Mouse (Mus musculus) MEL (cell line): Measurements from ENCODE around the gene Itln1. TPM values are rescaled to one million over a fixed set of nuclear protein-coding genes. Genes with fewer than 3 reads are reported as not detected.

Experiments
- DNase-seq: peaks from one replicate; pipeline ENCODE4 v3.0.0; 2011; ENCODE audit warnings: low read depth, low spot score
- H3K27ac ChIP-seq: 2 replicates; pipeline ENCODE4 v1.5.1; 2012; ENCODE audit warnings: low read depth, mild to moderate bottlenecking, control low read depth, low read length, moderate library complexity; ENCODE audit not compliant: control insufficient read depth
- H3K27me3 ChIP-seq, 2 experiments: fragments of 150-350 bp in 1 of 2; sonication (generic) in 1 of 2; 2 replicates each; pipeline ENCODE4 v1.6.1; 2012; ENCODE audit warnings: low read length in 2 of 2, mild to moderate bottlenecking in 2 of 2, improper control_type of control experiment in 1 of 2, moderate library complexity in 1 of 2; ENCODE audit not compliant: insufficient read depth in 2 of 2, control insufficient read depth in 1 of 2
- H3K36me3 ChIP-seq, 2 experiments: 2 replicates each; pipeline ENCODE4 v1.6.1; 2012 to 2014; ENCODE audit warnings: low read length in 2 of 2, improper control_type of control experiment in 1 of 2, inconsistent platforms in 1 of 2, mild to moderate bottlenecking in 1 of 2; ENCODE audit not compliant: insufficient read depth in 2 of 2, control insufficient read depth in 1 of 2
- H3K4me1 ChIP-seq, 2 experiments: fragments of 150-350 bp in 1 of 2; sonication (generic) in 1 of 2; 2 replicates each; pipeline ENCODE4 v1.6.1; 2012; ENCODE audit warnings: low read length in 2 of 2, improper control_type of control experiment in 1 of 2, mild to moderate bottlenecking in 1 of 2; ENCODE audit not compliant: insufficient read depth in 2 of 2, control insufficient read depth in 1 of 2
- H3K4me3 ChIP-seq, 2 experiments: fragments of 150-350 bp in 1 of 2; sonication (generic) in 1 of 2; 2 replicates each; pipeline ENCODE4 v1.5.1; 2012; ENCODE audit warnings: low read depth in 2 of 2, low read length in 2 of 2, mild to moderate bottlenecking in 2 of 2, moderate library complexity in 2 of 2, control low read depth in 1 of 2, improper control_type of control experiment in 1 of 2; ENCODE audit not compliant: control insufficient read depth in 1 of 2, insufficient read depth in 1 of 2
- H3K79me2 ChIP-seq: 2 replicates; pipeline ENCODE4 v1.6.1; 2012; ENCODE audit warnings: mild to moderate bottlenecking, low read length, moderate library complexity; ENCODE audit not compliant: control insufficient read depth, poor library complexity, insufficient read depth
- H3K9ac ChIP-seq: 2 replicates; pipeline ENCODE4 v1.6.1; 2012; ENCODE audit warnings: low read depth, mild to moderate bottlenecking, control low read depth, low read length, moderate library complexity; ENCODE audit not compliant: control insufficient read depth, poor library complexity, severe bottlenecking
- H3K9me3 ChIP-seq: fragments of 150-350 bp; sonication (generic); replicated peaks from 2 replicates; pipeline ENCODE4 v1.6.1; 2012; ENCODE audit warnings: mild to moderate bottlenecking, low read length, improper control_type of control experiment, moderate library complexity; ENCODE audit not compliant: insufficient read depth
- BHLHE40 ChIP-seq: IDR thresholded peaks from 2 replicates; pipeline ENCODE4 v1.6.1; 2012; ENCODE audit warnings: low read depth, mild to moderate bottlenecking, inconsistent platforms, low read length, improper control_type of control experiment, borderline replicate concordance
- CHD1 ChIP-seq: IDR thresholded peaks from 2 replicates; pipeline ENCODE4 v1.6.1; 2012; ENCODE audit warnings: low read depth, mild to moderate bottlenecking, inconsistent platforms, low read length, improper control_type of control experiment
- CHD2 ChIP-seq: IDR thresholded peaks from 2 replicates; pipeline ENCODE4 v1.6.1; 2011; ENCODE audit warnings: low read length, improper control_type of control experiment
- EP300 ChIP-seq, 2 experiments: IDR thresholded peaks; 2 replicates each; pipeline ENCODE4 v1.6.1; 2011; ENCODE audit warnings: improper control_type of control experiment in 2 of 2, low read length in 2 of 2, low read depth in 1 of 2, mild to moderate bottlenecking in 1 of 2
- ETS1 ChIP-seq: IDR thresholded peaks from 2 replicates; pipeline ENCODE4 v1.6.1; 2012; ENCODE audit warnings: low read depth, mild to moderate bottlenecking, inconsistent platforms, low read length, improper control_type of control experiment, moderate library complexity
- GABPA ChIP-seq: IDR thresholded peaks from 2 replicates; pipeline ENCODE4 v1.6.1; 2012; ENCODE audit warnings: low read depth, mild to moderate bottlenecking, inconsistent platforms, low read length, improper control_type of control experiment, moderate library complexity
- HCFC1 ChIP-seq: IDR thresholded peaks from 2 replicates; pipeline ENCODE4 v1.6.1; 2012; ENCODE audit warnings: low read depth, mild to moderate bottlenecking, inconsistent platforms, low read length, improper control_type of control experiment, moderate library complexity
- KAT2A ChIP-seq: conservative IDR thresholded peaks from 2 replicates; pipeline ENCODE4 v1.6.1; 2012; ENCODE audit warnings: low read depth, low read length, improper control_type of control experiment, inconsistent platforms
- MAX ChIP-seq: IDR thresholded peaks from 2 replicates; pipeline ENCODE4 v1.6.1; 2011; ENCODE audit warnings: low read length, improper control_type of control experiment
- MAZ ChIP-seq: IDR thresholded peaks from 2 replicates; pipeline ENCODE4 v1.6.1; 2012; ENCODE audit warnings: low read depth, mild to moderate bottlenecking, inconsistent platforms, low read length, improper control_type of control experiment
- MEF2A ChIP-seq: IDR thresholded peaks from 2 replicates; pipeline ENCODE4 v1.6.1; 2014; ENCODE audit warnings: low read depth, mild to moderate bottlenecking, inconsistent platforms, low read length, improper control_type of control experiment; ENCODE audit not compliant: poor library complexity, insufficient replicate concordance, severe bottlenecking; ENCODE audit errors: extremely low read depth
- MXI1 ChIP-seq: IDR thresholded peaks from 2 replicates; pipeline ENCODE4 v1.6.1; 2011; ENCODE audit warnings: mild to moderate bottlenecking, low read depth, low read length, improper control_type of control experiment
- NELFE ChIP-seq: IDR thresholded peaks from 2 replicates; pipeline ENCODE4 v1.6.1; 2011; ENCODE audit warnings: low read depth, low read length, improper control_type of control experiment
- SIN3A ChIP-seq: IDR thresholded peaks from 2 replicates; pipeline ENCODE4 v1.6.1; 2012; ENCODE audit warnings: low read length, improper control_type of control experiment, inconsistent platforms
- TCF12 ChIP-seq: IDR thresholded peaks from 2 replicates; pipeline ENCODE4 v1.6.1; 2014; ENCODE audit warnings: low read depth, mild to moderate bottlenecking, inconsistent platforms, low read length, improper control_type of control experiment, moderate library complexity
- UBTF ChIP-seq: IDR thresholded peaks from 2 replicates; pipeline ENCODE4 v1.6.1; 2012; ENCODE audit warnings: low read depth, mild to moderate bottlenecking, inconsistent platforms, low read length, improper control_type of control experiment, moderate library complexity, borderline replicate concordance; ENCODE audit not compliant: insufficient read depth
- polyA plus RNA-seq, 2 experiments: library from polyadenylated mRNA; stranded (reverse) in 1 of 2; unstranded in 1 of 2; fragments of >175 nt in 1 of 2; fragments of >200 nt in 1 of 2; gene quantifications; 2 replicates each; pipeline versions ENCODE4 v1.2.1 to v1.2.4; 2012; ENCODE audit warnings: low replicate concordance in 2 of 2, low read depth in 1 of 2; ENCODE audit not compliant: insufficient read length in 2 of 2, insufficient read depth in 1 of 2, missing spikeins in 1 of 2
- total RNA-seq: library from RNA; depleted of rRNA; stranded (reverse); fragments of 300-350 nt; gene quantifications from 2 replicates; pipeline ENCODE4 v1.2.3, GENCODE M21; 2012

Itln1 gene
- total and polyA plus RNA-seq, 3 experiments: not detected

GRCm38 (mm10) chr1:171558898-171559297, 23.8 kb upstream of the Itln1 start, which contains the start of gene Cd244a:
TSS of gene Cd244a (plus strand) at chr1:171559193.
- Histone ChIP-seq H3K36me3 (no peaks in the 10 kb centered on the region), H3K4me3 (no peak within 1 kb of the TSS), H3K79me2 (no peaks in the 10 kb centered on the region), H3K9me3 (no peaks in the 10 kb centered on the region), H3K27ac (no peak within 1 kb of the TSS), H3K9ac (no peak within 1 kb of the TSS), H3K27me3 (no peaks in the 10 kb centered on the region), H3K4me1 (no peaks in the 10 kb centered on the region)
- DNase-seq: no peak
- TF ChIP-seq MEF2A: no peak
- TF ChIP-seq MXI1: no peak
- no peak for TF ChIP-seq MAX
- no peak for TF ChIP-seq MAZ
- TF ChIP-seq TCF12: no peak
- no peak for TF ChIP-seq NELFE
- TF ChIP-seq CHD2: no peak
- TF ChIP-seq CHD1: no peak
- no peak for TF ChIP-seq KAT2A
- TF ChIP-seq UBTF: no peak
- TF ChIP-seq ETS1: no peak
- TF ChIP-seq HCFC1: no peak
- TF ChIP-seq BHLHE40: no peak
- TF ChIP-seq GABPA: no peak
- no peak for TF ChIP-seq EP300 (IDR thresholded peaks at IDR 0.05; ENCODE audit: low read depth in 1 of 2, low read length in 2 of 2)

GRCm38 (mm10) chr1:171558407-171558806, 23.3 kb upstream of the Itln1 start:
- H3K79me2 ChIP-seq: no peaks in the 10 kb centered on the region

More at GRCm38 (mm10) chr1:171558407-171558806, 23.3 kb upstream of the Itln1 start:
- Histone ChIP-seq H3K27ac (no peak overlapping the region), H3K36me3 (no peaks in the 10 kb centered on the region), H3K9ac (no peak overlapping the region), H3K9me3 (no peaks in the 10 kb centered on the region), H3K4me1 (no peaks in the 10 kb centered on the region), H3K4me3 (no peak overlapping the region), H3K27me3 (no peaks in the 10 kb centered on the region)
- TF ChIP-seq CHD2: no peak
- TF ChIP-seq SIN3A: no peak
- no peak for DNase-seq
